Mouse (Mus musculus) heart, adult 2 months (tissue): ENCODE data around the gene Lrrc29.

Experiments used
- EP300 ChIP-seq: fragments of 200-500 bp; IDR thresholded peaks from 2 replicates; pipeline ENCODE4 v1.6.1; 2011; ENCODE audit warnings: low read depth, low read length, control low read depth; ENCODE audit not compliant: insufficient read depth
- POLR2A ChIP-seq: fragments of 200-500 bp; IDR thresholded peaks from 2 replicates; pipeline ENCODE4 v1.6.1; 2011; ENCODE audit warnings: mild to moderate bottlenecking, low read depth, low read length, control low read depth; ENCODE audit not compliant: insufficient read depth

GRCm38 (mm10) chr8:105282239-105282638 lies 43.8 kb downstream of the Lrrc29 start:
- no peak for TF ChIP-seq EP300
- no peak for TF ChIP-seq POLR2A
